Mouse (Mus musculus) bone marrow macrophage, adult 2 months (primary cell): ENCODE measurements around the gene Camk2b. TPM values are rescaled to one million over a fixed set of nuclear protein-coding genes. Genes with fewer than 3 reads are reported as not detected.
A peak's percentile ranks its signal among the peaks of the same experiment; 100 is the strongest.

Experiments used
- H3K27ac ChIP-seq: 2 replicates; pipeline ENCODE4 v1.5.1; 2012; ENCODE audit warnings: low read depth, low read length; ENCODE audit not compliant: insufficient read depth
- H3K4me1 ChIP-seq: 2 replicates; pipeline ENCODE4 v1.6.1; 2012; ENCODE audit warnings: low read length; ENCODE audit not compliant: control insufficient read depth, insufficient read depth
- H3K4me3 ChIP-seq: 2 replicates; pipeline ENCODE4 v1.5.1; 2012; ENCODE audit warnings: mild to moderate bottlenecking, low read length, moderate library complexity; ENCODE audit not compliant: insufficient read depth
- CTCF ChIP-seq: IDR thresholded peaks from 2 replicates; pipeline ENCODE4 v1.5.1; 2012; ENCODE audit warnings: low read depth, mild to moderate bottlenecking, low read length, moderate library complexity
- POLR2A ChIP-seq: IDR thresholded peaks from 2 replicates; pipeline ENCODE4 v1.6.1; 2012; ENCODE audit warnings: mild to moderate bottlenecking, low read depth, low read length, borderline replicate concordance
- polyA plus RNA-seq: library from polyadenylated mRNA; stranded (reverse); fragments of >200 nt; gene quantifications from 2 replicates; pipeline ENCODE4 v1.2.4, GENCODE M21; 2012; ENCODE audit not compliant: missing spikeins, insufficient read depth, insufficient read length

Camk2b gene
- polyA plus RNA-seq, 1 experiment: 0.63 TPM

DNA sequence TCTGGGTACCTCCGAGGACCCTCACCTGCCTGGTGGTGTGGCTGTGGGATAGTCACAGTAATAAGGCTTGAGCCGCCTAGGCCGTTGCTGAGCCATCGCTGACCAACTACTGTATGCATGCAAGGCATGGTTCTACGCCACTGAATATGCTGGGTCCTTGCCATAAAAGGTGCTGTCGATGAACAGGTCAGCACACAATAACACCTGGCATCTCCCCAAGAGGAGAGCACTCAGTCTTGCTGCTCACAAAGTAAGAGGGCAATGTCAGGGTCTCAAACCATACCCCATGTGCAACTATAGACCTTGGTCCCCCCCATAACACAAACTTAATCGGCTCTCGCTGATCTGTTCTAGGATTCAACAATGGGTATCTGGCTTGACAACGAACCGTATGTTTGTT, 7.0 kb downstream of the Camk2b start:
- no peaks in the 10 kb centered on the region for H3K4me1 ChIP-seq
- no peak overlapping the region for H3K4me3 ChIP-seq
- no peak overlapping the region for H3K27ac ChIP-seq
- TF ChIP-seq CTCF (no peak), POLR2A (no peak)

DNA sequence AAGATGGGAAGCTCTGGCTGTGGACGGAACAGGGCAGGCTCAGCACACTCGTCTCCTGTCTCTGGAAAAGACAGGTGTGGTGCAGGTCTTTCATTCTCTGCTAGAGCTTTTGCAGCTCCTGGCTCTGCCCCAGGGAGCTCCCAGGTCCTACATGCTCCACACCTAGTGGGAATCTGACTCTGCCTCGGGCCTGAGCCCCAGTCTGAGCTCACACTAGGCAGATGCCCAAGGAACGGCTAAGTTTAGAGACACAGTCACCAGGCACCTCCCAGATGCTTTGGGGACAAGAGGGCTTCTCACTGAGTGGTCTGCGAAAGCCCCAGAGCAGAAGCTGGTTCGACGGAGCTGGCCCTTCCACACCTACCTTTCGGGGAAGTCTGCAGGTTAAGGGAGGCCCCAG, 12.8 kb downstream of the Camk2b start:
- H3K27ac ChIP-seq: no peak overlapping the region
- TF ChIP-seq CTCF: no peak
- no peak for TF ChIP-seq POLR2A

DNA sequence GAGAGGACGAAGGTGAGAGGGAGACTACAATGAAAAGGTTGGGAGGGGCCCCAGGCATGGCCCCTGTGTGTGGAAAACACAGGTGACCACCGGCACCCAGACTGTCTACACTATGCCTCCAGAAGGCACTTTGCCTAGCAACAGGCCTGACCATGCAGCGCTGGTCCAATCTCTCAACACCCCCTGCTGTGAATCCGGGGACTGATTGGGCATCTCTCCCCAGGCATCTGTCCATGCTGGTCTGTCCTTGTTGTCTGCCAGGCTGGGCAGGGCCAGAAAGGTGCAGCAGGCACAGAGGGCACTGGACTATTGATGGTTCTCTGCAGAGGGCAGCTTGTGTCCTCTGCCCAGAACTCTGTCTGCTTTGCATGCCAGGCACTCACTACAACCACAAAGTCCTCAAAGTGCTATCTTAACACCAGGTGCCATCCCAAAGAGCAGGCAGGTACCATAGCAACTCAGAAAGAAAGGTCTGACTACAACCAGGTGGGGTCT, 16.0 kb downstream of the Camk2b start:
- no peak overlapping the region for H3K27ac ChIP-seq
- H3K4me1 ChIP-seq: no peaks in the 10 kb centered on the region
- TF ChIP-seq POLR2A (no peak), CTCF (no peak)
- no peak overlapping the region for H3K4me3 ChIP-seq

More for the DNA sequence above, 12.8 kb downstream of the Camk2b start:
- no peaks in the 10 kb centered on the region for H3K4me1 ChIP-seq
- no peak overlapping the region for H3K4me3 ChIP-seq

DNA sequence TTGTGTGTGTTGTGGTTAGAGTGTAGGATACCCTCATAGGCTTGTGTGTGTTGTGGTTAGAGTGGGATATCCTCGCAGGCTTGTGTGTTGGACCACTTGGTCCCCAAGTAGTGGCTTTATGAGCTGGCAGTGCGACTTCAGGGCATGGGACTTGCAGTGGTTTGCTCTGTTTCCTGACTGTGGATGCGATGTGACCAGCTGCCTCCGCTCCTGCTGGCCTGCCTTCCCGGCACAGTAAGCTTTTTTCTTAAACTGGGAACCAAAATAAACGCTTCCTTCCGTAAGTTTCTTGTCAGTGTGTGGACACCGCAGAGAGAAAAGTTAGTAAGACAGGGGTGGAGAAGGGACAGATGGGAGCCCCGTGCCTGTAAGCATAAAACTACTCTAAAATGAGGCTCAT, 18.0 kb downstream of the Camk2b start:
- Histone ChIP-seq H3K4me1 (no peaks in the 10 kb centered on the region), H3K4me3 (no peak overlapping the region), H3K27ac (no peak overlapping the region)
- no peak for TF ChIP-seq POLR2A
- TF ChIP-seq CTCF: no peak

DNA sequence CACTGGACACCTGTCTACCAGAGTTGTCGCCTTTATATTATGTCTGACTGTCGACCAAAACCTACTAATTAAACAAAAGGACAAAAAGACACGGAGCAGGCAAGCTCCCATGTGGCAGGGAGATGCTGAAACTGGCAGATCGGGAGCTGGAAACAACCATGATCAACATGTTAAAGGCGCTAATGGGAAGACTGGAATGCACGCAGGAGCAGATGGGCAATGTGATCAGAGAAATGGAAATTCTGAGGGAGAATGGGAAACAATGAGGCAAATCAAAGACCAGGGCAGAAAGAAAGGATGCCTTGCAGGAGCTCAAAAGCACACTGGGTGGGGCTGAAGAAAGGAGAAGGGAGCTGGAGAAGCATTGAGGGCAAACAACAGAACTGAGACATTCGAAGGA, 27.2 kb downstream of the Camk2b start:
- no peak overlapping the region for H3K4me3 ChIP-seq
- no peak for TF ChIP-seq POLR2A
- TF ChIP-seq CTCF: no peak
- H3K4me1 ChIP-seq: no peaks in the 10 kb centered on the region
- H3K27ac ChIP-seq: no peak overlapping the region

DNA sequence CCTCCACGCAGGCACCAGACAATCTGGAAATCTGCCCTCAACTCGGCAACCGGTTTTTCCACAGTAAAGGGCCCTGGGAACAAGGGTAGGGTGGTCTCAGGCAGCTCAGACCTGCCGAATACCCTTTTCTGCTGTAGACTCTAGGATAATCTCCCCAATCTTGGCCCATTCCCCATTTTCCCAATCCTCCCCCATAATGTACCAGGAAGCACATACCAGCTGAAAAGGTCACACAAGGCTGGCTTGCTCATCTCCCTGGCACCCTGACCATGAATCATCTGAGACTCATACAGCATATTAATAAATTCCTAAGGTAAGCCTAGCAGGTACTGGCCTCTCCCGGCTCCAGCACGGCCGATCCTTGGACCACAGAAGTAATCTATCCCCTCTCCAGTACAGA, 28.5 kb downstream of the Camk2b start:
- Histone ChIP-seq H3K27ac (no peak overlapping the region), H3K4me3 (no peak overlapping the region), H3K4me1 (no peaks in the 10 kb centered on the region)
- TF ChIP-seq CTCF (no peak), POLR2A (no peak)

DNA sequence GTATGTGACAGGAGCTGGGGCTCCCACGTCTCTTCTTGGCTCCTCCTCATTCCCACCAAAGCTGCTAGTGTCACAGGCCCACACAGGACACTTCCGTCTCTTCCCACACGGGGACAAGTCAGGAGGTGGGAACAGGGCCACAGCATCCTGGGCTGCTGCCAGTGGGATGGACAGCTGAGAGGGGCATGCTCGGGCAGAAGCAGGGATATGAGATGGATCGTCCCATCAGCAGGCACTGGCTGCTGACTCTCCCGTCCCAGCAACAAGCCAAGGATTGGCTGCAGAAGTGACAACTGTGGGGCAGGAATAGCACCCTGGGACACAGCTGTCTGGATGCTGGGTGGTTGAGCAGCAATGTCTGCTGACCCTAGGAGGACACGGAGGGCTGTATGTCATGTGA, 29.0 kb downstream of the Camk2b start:
- H3K4me1 ChIP-seq: no peaks in the 10 kb centered on the region
- no peak overlapping the region for H3K27ac ChIP-seq
- TF ChIP-seq CTCF (no peak), POLR2A (no peak)
- no peak overlapping the region for H3K4me3 ChIP-seq

DNA sequence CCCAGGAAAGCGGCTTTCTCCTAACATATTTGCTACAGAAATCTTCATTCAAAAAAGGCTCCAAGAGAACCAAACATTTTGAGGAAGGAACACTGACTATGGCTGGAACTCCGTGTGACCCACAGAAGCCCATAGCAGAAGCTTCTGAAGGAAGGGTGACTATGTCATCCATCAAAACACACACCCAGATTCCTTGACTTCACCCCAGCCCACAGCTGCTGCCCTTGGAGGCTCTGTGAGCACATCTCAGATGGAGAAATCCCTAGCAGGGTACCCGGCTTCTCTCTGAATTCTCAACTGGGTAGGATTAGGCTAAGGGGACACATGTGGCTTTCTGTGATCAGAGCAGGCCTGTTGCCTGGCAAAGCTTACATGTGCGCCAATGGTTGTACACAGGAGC, 29.7 kb downstream of the Camk2b start:
- TF ChIP-seq CTCF (no peak), POLR2A (no peak)
- Histone ChIP-seq H3K4me1 (no peaks in the 10 kb centered on the region), H3K4me3 (no peak overlapping the region), H3K27ac (no peak overlapping the region)

DNA sequence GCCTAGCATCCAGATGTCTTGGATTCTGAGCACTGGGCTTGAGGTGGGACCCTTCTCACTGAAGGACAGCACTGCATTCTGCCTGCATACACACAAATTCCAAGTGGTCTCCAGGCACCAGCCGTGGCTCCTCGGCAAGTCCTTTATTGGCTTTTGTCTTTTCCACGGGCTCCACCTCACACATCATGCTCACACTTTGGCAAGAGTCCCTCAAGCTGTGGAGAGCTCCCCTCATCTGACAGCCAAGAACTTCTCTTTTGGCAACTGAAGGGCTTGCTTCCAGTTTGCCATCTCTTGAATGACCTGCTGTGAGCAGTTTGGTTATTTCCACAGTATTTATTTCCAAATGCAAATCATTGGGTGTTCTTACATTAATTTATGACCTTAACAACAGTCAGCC, 30.6 kb downstream of the Camk2b start:
- Histone ChIP-seq H3K27ac (no peak overlapping the region), H3K4me1 (no peaks in the 10 kb centered on the region), H3K4me3 (no peak overlapping the region)
- TF ChIP-seq POLR2A (no peak), CTCF (no peak)

DNA sequence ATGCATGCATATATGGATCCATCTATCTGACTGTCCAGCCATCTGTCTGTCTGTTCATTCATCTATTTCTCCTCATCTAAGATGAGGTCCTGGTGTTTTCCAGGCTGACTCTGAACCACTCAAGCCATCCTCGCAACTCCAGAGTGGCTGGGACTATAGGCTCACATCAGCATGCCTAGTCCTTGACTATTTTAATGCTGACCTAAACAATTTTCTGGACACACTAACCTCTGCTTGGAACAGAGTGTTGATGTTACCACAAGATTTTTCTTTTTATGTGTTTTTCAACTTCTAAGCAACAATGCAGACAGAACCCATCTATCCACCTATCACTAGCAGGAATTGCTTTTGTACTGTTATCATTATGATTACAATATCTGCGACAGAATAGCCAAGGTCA, 31.4 kb downstream of the Camk2b start:
- TF ChIP-seq CTCF (no peak), POLR2A (no peak)
- no peak overlapping the region for H3K27ac ChIP-seq
- H3K4me1 ChIP-seq: no peaks in the 10 kb centered on the region
- H3K4me3 ChIP-seq: no peak overlapping the region

DNA sequence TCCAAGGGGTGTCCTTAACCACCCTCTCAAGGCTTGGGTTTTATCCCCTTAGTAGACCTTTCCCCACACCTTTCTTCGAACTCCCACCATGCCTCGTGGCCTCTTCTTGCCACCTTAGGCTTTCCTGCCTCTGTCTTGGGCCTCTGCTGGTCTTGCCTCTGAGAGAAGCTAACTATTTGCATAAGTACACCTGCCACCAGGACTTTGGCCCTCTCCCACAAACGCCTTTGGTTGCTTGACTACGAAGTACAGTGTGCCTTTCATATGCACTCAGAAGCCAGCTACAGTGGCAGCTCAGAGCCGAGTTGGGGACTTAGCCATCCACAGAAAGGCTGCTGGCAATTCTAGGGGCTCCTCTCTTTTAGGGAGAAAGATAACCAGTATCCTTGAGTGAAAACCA, 32.4 kb downstream of the Camk2b start:
- TF ChIP-seq POLR2A (no peak), CTCF (no peak)
- Histone ChIP-seq H3K27ac (no peak overlapping the region), H3K4me3 (no peak overlapping the region), H3K4me1 (no peaks in the 10 kb centered on the region)

DNA sequence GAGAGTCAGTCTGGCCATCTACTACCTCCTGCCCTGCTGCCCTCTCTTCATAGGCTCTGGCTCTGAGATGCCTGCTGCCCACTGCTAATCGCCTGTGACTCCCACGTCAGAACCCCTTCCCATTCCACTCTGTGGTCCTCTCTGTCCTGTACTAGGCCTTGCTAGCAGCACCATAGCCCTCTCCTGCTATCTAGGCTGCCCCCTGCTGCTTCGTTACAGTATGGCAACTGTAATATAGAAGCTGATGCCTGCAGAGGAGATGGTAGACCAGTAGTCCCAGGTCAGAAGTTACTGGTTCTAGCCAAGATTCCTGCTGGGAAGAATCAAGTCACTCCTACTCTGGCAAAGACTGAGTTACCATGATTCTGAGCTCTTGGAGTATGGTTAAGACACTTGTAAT, 33.0 kb downstream of the Camk2b start:
- peak; percentile 39 for TF ChIP-seq CTCF
- no peak for TF ChIP-seq POLR2A
- H3K4me3 ChIP-seq: no peak overlapping the region
- no peaks in the 10 kb centered on the region for H3K4me1 ChIP-seq
- no peak overlapping the region for H3K27ac ChIP-seq
